Mouse (Mus musculus) frontal cortex, adult (tissue): Measurements from ENCODE around the gene Tbc1d16.

Experiments
- ATAC-seq: cut with Nextera tagmentation; 2 replicates; pipeline ENCODE4 v1.9.2; 2017; ENCODE audit warnings: mild to moderate bottlenecking, moderate library complexity, mixed read lengths; ENCODE audit not compliant: low TSS enrichment

Tbc1d16 gene

GRCm38 (mm10) chr11:119208870-119209370 is 19.4 kb downstream of the Tbc1d16 start:
- ATAC-seq = no peak

DNA sequence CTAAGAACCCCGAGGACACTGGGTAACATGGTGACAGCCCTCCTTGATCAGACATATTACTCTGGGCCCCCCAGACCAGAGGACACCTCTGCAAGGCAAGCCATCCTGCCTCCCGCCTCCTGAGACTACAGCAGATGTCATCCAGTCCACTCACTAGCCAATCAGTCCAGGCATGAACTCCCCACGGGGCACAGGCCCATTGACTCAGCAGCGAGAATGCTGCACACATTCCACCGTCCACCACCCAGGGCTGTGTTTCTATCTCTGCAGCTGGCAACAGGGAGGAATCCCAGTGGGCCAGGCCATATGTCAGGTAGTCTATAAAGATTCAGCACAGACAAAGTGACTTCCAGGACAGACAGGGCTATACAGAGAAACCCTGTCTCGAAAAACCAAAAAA is 20.3 kb downstream of the Tbc1d16 start:
- no peak for ATAC-seq

DNA sequence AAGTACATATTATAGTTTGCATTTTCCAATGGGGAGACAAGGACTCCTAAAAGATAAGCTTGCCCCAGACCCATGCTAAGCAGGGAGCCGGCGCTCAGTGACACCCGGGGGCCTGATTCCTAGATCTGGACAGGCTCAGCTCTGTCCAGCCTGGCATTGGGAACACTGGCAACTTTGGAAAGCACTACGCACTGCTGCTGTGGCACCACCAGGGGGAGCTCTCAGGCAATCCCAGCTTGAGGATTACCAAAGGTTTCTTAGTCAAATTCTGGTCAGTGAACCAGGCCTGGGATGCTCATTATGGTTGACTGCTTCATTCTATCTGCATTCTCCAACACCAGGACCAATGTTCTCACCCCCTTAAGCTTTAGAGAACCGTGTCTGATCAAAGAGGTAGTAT is 21.7 kb downstream of the Tbc1d16 start:
- peak; percentile 35; the same call in 1 of the 2 replicates for ATAC-seq

DNA sequence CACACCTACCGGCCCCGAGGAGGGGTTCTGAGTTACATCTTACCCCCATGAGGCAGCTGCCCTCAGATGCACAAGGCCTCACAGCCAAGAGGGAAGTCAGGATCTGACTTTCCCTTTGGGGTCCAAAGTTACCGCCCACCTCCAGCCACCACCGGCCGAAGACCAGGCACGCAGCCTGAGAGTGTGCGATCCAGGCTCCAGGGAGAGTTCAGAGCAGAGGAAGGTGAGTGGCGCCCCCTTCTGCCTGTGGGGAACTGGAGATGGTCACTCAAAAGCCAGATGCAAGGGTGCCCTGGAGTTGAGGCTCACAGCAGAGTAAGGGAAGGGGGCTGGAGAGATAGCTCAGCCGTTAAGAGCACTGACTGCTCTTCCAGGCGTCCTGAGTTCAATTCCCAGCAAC is 22.6 kb downstream of the Tbc1d16 start:
- ATAC-seq = no peak

GRCm38 (mm10) chr11:119203423-119203822 is 24.9 kb downstream of the Tbc1d16 start:
- no peak for ATAC-seq

DNA sequence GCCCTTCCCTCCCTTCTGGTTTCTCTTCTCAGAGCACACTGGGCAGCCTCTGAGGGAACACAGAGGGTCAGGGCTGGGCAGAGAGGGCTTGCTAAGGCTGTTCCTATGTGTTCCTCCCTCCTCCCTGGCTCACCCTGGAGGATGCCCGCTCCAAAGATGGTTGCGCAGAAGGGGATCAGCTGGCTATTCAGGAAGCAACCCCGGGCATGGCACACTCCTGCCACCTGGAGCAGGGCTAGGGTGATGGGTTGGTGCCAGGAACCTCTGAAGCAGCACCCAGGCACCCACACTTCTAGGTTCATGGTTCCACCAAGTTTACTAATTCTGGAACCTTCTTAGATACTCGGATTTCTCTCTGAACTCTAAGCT is 29.1 kb downstream of the Tbc1d16 start:
- ATAC-seq = no peak

- ATAC-seq = peak; percentile 75
Observed at GRCm38 (mm10) chr11:119198564-119199232, 29.6 kb downstream of the Tbc1d16 start.

GRCm38 (mm10) chr11:119197618-119198563 is 30.4 kb downstream of the Tbc1d16 start:
- peak; percentile 63 for ATAC-seq

DNA sequence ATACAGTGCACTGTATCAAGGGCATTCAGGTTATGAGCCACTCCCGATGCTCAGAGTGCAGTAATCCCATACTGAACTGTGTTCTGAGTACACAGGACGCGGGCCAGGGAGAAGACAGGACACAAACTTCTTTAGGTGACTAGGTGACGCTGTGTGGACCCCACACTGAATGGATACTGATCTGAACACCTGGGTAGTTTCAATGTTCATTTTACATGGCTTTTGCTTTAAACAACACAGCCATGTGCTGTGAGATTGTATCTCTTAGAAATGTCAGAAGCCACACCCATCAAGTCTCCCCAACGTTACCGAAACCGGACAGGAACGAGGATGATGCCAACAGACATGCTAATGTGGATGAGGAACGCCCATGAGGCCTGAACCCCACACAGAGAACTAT is 35.7 kb downstream of the Tbc1d16 start:
- ATAC-seq = no peak

DNA sequence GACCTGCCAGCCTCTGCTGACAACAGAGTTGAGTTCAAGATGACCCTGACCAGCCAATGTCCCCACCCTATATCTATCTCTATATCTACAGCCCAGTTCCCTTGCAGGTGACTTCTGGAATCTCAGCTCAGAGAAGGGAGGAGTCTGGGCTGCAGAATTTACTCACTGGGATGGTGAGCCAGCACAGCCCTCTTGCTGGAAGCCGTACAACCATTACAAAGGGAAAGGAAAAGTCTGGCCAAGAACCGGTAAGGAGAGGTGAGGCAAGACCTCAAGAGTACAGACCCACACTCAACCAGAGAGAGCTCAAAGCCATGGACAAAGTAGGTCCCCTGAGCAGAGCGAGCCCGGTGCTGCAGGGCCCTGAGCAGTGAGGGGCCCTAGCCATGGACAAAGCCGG is 36.1 kb downstream of the Tbc1d16 start:
- ATAC-seq = no peak

DNA sequence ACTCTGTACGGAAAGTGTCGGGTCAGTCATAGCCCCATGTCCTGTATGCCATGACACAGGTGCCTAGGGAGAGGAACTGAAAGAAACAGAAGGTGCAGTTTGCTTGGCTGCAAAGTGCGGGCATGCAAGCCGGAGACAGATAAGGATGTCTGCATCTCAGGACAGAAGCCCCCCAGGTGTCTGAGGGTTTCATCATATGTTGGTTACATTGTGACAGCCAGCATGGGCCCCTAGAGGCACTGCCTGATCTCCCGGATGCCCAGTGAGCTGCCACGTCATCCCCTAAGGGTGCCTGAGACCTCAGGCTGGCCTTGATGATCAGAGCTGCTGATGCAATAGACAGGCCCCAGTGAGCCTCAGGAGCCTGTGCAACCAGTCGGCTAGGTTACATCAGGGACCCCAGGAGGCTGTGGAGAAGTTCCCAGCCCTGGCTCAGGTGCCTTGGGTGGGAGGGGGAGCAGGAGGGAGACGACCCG is 36.7 kb downstream of the Tbc1d16 start:
- ATAC-seq = no peak

GRCm38 (mm10) chr11:119190498-119190897 is 37.8 kb downstream of the Tbc1d16 start:
- ATAC-seq = peak; percentile 79

DNA sequence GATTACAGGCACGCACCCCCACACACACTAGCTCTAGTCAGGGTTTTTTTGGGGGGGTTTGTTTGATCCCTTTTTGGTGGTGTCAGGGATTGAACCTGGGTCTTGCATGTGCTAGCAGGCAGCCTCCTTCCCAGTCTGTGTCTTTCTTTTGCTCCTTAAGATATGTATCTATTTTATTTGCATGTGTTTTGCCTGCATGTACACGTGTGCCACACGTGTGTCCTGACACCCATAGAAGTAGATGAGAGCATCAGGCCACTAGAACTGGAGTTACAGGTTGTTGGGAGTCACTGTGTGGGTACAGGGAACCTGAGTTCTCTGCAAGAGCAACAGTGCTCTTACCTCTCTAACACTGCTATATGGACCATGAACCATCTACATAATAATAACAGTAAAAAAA is 39.0 kb downstream of the Tbc1d16 start:
- ATAC-seq = no peak

DNA sequence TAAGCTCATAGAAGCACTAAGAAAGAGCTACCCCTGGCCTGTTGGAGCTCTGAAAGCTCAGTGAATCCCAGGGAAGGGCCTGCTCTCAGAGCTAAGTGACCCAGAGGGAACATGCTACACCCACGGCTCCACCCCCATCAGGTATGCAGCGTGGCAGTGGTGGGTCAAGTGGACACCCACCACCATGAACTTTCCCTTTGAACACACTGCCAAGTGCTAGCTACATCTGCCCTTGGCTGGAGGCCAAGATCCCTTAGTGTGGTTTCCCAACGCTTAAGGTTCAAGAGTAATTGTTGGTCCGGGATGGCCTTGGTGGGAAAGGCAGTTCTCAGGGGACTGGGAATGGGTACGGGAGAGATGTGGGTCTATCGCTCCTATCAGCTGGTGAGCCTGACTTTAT is 39.9 kb downstream of the Tbc1d16 start:
- no peak for ATAC-seq

- ATAC-seq = no peak
Observed at GRCm38 (mm10) chr11:119187800-119188197, 40.5 kb downstream of the Tbc1d16 start.

- 0 out of 2 replicates have a peak, but pooled peaks have one; percentile 20 for ATAC-seq
Observed at GRCm38 (mm10) chr11:119186989-119187799, 41.1 kb downstream of the Tbc1d16 start.

- ATAC-seq = no peak
Observed at GRCm38 (mm10) chr11:119186381-119186780, 41.9 kb downstream of the Tbc1d16 start.

DNA sequence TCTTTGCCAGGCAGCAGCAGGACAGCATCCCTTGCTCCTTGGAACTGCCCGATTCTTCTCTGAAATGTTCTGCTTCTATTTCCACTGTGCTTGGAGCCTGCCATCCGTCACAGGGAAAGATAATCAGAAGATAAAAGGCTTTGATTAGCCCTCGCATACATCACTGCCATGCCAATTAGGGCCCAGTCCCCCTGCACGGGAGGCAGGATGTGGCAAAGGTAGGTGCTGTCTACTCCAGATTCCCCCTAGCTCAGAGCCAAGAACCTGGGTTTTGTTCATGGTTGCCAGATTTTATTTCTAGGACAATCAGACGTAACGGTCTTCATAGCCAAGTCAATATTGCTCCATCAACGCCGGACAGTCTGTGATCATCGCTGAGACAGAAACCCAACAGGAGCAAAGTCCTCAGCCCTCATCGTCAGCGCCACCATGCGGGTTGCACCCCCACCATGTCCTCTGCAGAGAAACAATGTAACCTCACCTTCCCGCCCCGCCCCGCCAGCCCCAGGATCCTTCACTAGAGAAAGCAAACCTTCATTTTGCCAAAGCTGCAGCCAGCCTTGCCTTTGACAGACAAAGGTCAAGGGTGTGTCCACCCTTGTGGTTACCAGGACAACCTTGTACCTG is 44.5 kb downstream of the Tbc1d16 start:
- ATAC-seq = no peak

DNA sequence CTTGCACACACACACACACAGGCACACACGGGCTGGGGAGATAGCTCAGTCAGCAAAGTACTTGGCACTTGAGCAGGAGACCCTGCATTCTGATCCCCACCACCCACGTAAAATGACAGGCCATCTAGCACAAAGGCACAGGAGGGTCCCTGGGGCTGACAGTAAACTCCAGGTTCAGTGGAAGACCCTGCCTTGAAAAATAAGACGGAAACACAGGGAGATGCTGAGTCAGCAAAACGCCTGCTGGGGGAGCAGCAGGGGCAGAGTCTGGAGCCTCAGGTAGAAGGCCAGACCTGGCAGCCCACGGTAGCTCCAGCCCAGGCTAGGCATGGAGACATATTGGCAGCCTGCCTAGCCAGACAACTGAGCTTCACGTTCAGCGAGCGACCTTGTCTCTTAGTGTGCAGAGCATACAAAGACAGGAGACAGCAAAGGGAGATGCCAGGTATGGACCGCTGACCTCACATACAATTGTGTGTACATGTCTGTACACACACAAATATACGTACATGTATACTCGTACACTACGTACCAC is 46.4 kb downstream of the Tbc1d16 start:
- ATAC-seq = no peak

- no peak for ATAC-seq
Observed at GRCm38 (mm10) chr11:119180824-119181582, 47.3 kb downstream of the Tbc1d16 start.
